Mouse (Mus musculus): ENCODE data around the gene Cdc37l1. TPM values are rescaled to one million over a fixed set of nuclear protein-coding genes. Genes with fewer than 3 reads are reported as not detected.
A peak's percentile ranks its signal among the peaks of the same experiment; 100 is the strongest.

The Cdc37l1 gene
- 55.4 and 57.7 TPM in 2 replicates for polyA plus RNA-seq (2016; fragmentation: Nextera tagmentation; extraction: Ambion mirVana)

DNA sequence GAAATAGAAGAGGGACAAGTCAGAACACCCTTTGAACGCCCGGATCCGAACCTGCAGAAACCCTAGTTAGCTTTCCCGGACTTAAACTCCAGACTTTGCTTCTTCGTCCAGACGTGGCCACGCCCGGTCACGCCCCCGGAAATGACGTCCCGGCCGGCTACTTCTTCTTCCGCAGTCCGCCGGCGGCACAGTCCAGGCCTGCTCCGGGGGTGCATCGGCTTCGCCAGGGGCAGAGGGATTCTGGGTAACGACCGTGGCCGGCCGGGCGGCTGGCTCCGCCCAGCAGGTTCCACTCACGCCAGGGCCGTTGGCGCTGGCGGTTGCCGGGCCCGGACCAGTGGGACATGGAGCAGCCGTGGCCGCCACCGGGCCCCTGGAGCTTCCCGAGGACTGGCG is at the start of gene Cdc37l1:
TSS of gene Cdc37l1 (plus strand) at position 159 of the 396 bp plus-strand sequence.
- WGBS: under 1% methylated on average over 37 of the region's 37 CpGs
- Histone ChIP-seq H3K9ac (peak within 1 kb of the TSS; percentile 88), H3K27me3 (replicated peaks) (no peaks in the 10 kb centered on the region), H3K36me3 (peaks cover 11% of the 10 kb centered on the region), H3K4me3 (peak within 1 kb of the TSS; percentile 90), H3K9me3 (no peaks in the 10 kb centered on the region), H3K27ac (peak within 1 kb of the TSS; percentile 75), H3K4me2 (replicated peaks) (peak within 1 kb of the TSS; percentile 77), H3K4me1 (peaks cover 7% of the 10 kb centered on the region)
- peak; percentile 98 for ATAC-seq (ENCODE audit: low FRiP score, low read depth)

GRCm38 (mm10) chr19:28941271-28941670 is 48.9 kb upstream of the Cdc37l1 start:
- no peak overlapping the region for H3K4me3 ChIP-seq
- no peak overlapping the region for H3K4me2 ChIP-seq (replicated peaks)
- H3K27me3 ChIP-seq (replicated peaks): no peaks in the 10 kb centered on the region
- H3K9me3 ChIP-seq: no peaks in the 10 kb centered on the region
- no peaks in the 10 kb centered on the region for H3K36me3 ChIP-seq
- H3K4me1 ChIP-seq: no peaks in the 10 kb centered on the region
- H3K9ac ChIP-seq: no peak overlapping the region
- no peak for ATAC-seq (ENCODE audit: low FRiP score, low read depth)
- 79% methylated on average over 4 of the region's 4 CpGs for WGBS
- H3K27ac ChIP-seq: no peak overlapping the region

- H3K4me3 ChIP-seq: no peak overlapping the region
- H3K36me3 ChIP-seq: no peaks in the 10 kb centered on the region
- no peak overlapping the region for H3K4me2 ChIP-seq (replicated peaks)
- no peak overlapping the region for H3K27ac ChIP-seq
- no peak overlapping the region for H3K9ac ChIP-seq
- no peak for ATAC-seq (ENCODE audit: low FRiP score, low read depth)
- H3K27me3 ChIP-seq (replicated peaks): no peaks in the 10 kb centered on the region
- no peaks in the 10 kb centered on the region for H3K4me1 ChIP-seq
- no peaks in the 10 kb centered on the region for H3K9me3 ChIP-seq
- 72% methylated on average over 4 of the region's 4 CpGs for WGBS
These were observed 43.4 kb upstream of the Cdc37l1 start for GRCm38 (mm10) chr19:28946782-28947181.

DNA sequence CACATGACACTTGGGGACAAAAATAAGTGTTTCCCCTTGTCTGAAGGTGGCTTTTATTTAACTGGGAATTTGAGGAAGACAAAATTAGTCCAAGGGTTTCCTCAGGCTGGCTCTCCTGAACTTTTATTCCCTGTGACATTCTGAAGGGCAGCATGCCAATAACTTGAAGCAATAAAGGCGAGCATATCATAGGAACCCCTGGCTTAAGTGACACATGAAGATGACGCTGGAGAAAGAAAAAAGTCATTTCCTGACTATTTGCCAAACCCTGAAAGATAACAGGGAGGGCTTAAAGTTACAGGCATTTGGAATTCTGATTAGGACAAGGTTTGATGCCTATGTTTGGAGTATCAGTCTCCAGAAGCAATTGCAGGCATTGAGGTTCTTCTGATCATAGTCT is 42.8 kb upstream of the Cdc37l1 start:
- Histone ChIP-seq H3K4me2 (replicated peaks) (no peak overlapping the region), H3K9ac (no peak overlapping the region), H3K4me1 (no peaks in the 10 kb centered on the region), H3K27me3 (replicated peaks) (no peaks in the 10 kb centered on the region), H3K27ac (no peak overlapping the region), H3K9me3 (no peaks in the 10 kb centered on the region), H3K4me3 (no peak overlapping the region), H3K36me3 (no peaks in the 10 kb centered on the region)
- 78% methylated on average over 2 of the region's 2 CpGs for WGBS
- ATAC-seq (ENCODE audit: low FRiP score, low read depth): no peak

DNA sequence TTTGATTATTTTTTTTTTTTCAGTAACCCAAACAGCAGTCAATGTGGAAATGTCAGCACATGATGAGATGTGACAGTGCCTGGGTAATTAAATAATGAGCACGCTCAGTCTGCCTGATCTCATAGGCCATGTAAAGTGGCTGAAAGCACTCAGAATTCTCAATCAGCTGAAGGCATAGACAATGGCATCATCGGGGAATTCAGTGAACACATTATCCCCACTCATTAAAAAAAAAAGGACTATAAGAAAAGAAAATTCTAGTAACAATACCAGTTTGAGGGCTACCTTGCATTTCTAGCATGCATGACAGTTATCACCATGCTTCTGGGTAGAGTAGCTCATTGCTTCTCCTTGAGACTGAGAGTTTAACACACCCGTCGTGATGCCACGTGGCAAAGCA is 38.9 kb upstream of the Cdc37l1 start:
- Histone ChIP-seq H3K36me3 (no peaks in the 10 kb centered on the region), H3K4me3 (no peak overlapping the region), H3K27me3 (replicated peaks) (no peaks in the 10 kb centered on the region), H3K9me3 (no peaks in the 10 kb centered on the region), H3K4me1 (no peaks in the 10 kb centered on the region), H3K27ac (no peak overlapping the region), H3K9ac (no peak overlapping the region), H3K4me2 (replicated peaks) (no peak overlapping the region)
- WGBS: 81% methylated on average over 5 of the region's 5 CpGs
- no peak for ATAC-seq (ENCODE audit: low FRiP score, low read depth)

DNA sequence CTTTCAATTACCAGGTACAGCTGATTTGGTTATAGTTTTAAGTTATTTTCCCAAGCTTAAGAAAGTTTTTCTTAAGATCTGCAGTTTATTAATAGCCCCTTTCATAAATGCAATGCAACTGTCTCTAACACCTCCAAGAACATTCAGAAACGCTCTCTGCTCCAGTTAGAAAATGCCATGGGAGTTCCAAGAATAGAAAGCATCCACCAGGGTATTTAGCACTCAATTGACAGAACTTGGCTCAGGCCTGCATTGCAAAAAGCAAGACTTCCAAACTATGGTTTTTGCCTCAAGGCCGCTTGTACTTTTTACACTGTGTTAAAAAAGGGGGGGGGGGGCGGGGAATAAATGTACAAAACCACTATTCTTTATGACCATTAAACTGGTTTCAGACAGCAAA is 27.0 kb upstream of the Cdc37l1 start:
- Histone ChIP-seq H3K27me3 (replicated peaks) (no peaks in the 10 kb centered on the region; the same call in 1 of the 2 replicates), H3K9ac (0 out of 2 replicates have a peak overlapping the region, but pooled peaks have one; percentile 88), H3K27ac (no peak overlapping the region), H3K4me2 (replicated peaks) (peak overlapping the region; percentile 89), H3K4me3 (no peak overlapping the region), H3K4me1 (peaks cover 11% of the 10 kb centered on the region), H3K9me3 (no peaks in the 10 kb centered on the region), H3K36me3 (no peaks in the 10 kb centered on the region)
- WGBS: 58% methylated on average over 3 of the region's 3 CpGs
- no peak for ATAC-seq (ENCODE audit: low FRiP score, low read depth)

DNA sequence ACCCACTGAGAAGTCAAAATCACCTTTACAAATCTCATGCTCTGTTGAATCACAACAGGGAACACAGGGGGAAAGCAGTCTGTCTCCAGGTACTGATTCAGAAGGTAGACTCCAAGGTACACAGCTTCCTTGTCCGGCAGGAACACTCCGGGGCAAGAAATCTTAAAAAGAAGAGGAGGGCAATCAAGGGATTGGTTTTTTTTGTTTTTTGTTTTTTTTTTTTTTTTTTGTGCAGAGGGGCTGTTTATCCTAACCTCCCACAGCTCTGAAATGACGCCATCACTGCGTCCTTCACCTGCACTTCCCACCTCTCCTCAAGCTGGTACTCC is 26.7 kb upstream of the Cdc37l1 start:
- WGBS: 6% methylated on average over 4 of the region's 4 CpGs
- Histone ChIP-seq H3K4me1 (peaks cover 11% of the 10 kb centered on the region), H3K27ac (no peak overlapping the region), H3K4me2 (replicated peaks) (peak overlapping the region; percentile 89), H3K36me3 (no peaks in the 10 kb centered on the region), H3K4me3 (peak overlapping the region; percentile 85), H3K9me3 (no peaks in the 10 kb centered on the region), H3K9ac (peak overlapping the region; percentile 88), H3K27me3 (replicated peaks) (no peaks in the 10 kb centered on the region; the same call in 1 of the 2 replicates)
- ATAC-seq (ENCODE audit: low FRiP score, low read depth): no peak

DNA sequence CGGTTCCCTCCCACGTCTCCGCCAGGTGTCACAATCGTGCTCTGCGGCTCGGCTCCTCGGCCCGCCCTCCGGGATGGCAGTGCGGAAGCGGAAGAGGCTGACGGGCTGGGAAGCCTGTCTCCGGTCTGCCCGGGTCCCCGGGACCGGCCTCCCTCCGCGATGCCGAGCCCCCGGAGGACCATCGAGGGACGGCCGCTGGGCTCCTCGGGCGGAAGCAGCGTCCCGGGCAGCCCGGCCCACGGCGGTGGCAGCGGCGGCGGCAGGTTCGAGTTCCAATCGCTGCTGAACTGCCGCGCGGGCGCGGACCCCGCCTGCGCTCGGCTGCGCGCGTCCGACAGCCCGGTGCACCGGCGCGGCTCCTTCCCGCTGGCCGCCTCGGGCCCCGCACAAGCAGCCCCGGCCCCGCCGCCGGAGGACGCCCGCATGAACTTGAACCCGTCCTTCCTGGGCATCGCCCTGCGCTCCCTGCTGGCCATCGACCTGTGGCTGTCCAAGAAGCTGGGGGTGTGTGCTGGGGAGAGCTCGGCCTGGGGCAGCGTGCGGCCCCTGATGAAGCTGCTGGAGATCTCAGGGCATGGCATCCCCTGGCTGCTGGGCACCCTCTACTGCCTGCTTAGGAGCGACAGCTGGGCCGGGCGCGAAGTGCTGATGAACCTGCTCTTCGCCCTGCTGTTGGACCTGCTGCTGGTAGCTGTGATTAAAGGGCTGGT is 26.2 kb upstream of the Cdc37l1 start, which contains the start of gene Plpp6:
TSS of gene Plpp6 (plus strand) at position 112 of the 710 bp plus-strand sequence.
- H3K36me3 ChIP-seq: no peaks in the 10 kb centered on the region
- under 1% methylated on average over 73 of the region's 73 CpGs for WGBS
- H3K27me3 ChIP-seq (replicated peaks): no peaks in the 10 kb centered on the region; the same call in 1 of the 2 replicates
- peak within 1 kb of the TSS; percentile 88 for H3K9ac ChIP-seq
- ATAC-seq (ENCODE audit: low FRiP score, low read depth): peak; percentile 89
- H3K9me3 ChIP-seq: no peaks in the 10 kb centered on the region
- H3K4me3 ChIP-seq: peak within 1 kb of the TSS; percentile 85
- peak within 1 kb of the TSS; percentile 50 for H3K27ac ChIP-seq
- peak within 1 kb of the TSS; percentile 89 for H3K4me2 ChIP-seq (replicated peaks)
- peaks cover 11% of the 10 kb centered on the region for H3K4me1 ChIP-seq

DNA sequence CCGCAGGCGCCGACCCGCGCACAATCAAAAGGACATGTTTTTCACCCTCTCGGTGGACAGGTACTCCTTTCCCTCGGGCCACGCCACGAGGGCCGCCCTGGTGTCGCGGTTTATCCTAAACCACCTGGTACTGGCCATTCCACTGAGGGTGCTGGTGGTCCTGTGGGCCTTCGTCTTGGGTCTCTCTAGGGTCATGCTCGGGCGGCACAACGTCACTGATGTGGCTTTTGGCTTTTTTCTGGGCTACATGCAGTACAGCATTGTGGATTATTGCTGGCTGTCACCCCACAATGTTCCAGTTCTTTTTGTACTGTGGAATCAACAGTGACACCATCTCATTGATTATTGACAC is 25.6 kb upstream of the Cdc37l1 start:
- no peaks in the 10 kb centered on the region for H3K9me3 ChIP-seq
- ATAC-seq (ENCODE audit: low FRiP score, low read depth): 0 out of 2 replicates have a peak, but pooled peaks have one; percentile 29
- peaks cover 11% of the 10 kb centered on the region for H3K4me1 ChIP-seq
- no peak overlapping the region for H3K27ac ChIP-seq
- WGBS: 5% methylated on average over 16 of the region's 16 CpGs
- H3K4me3 ChIP-seq: peak overlapping the region; percentile 85
- H3K4me2 ChIP-seq (replicated peaks): peak overlapping the region; percentile 89
- H3K27me3 ChIP-seq (replicated peaks): no peaks in the 10 kb centered on the region; the same call in 1 of the 2 replicates
- H3K9ac ChIP-seq: peak overlapping the region; percentile 88
- H3K36me3 ChIP-seq: no peaks in the 10 kb centered on the region

DNA sequence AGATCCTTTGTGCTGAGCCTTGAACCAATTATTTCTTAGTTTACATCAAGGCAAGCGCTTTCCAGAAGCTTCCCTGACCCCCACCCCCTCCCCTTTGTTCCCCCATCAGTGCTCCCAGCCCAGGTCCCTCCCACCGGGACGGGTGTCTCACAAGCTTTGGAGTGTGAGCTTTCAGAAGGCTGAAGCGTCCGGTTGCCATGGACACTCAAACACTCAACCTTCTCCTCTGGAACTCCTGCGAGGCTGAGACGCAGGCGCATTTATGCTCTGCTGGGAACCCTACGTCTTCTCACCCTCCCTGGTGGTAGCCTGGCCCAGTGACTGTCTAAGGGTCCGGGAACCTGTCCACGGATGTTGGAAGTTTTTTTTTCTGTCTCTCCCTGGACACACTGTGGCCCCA is 22.5 kb upstream of the Cdc37l1 start, which contains the start of gene 4430402I18Rik:
TSS of gene 4430402I18Rik (minus strand) at position 149 of the 400 bp plus-strand sequence.
- no peak for ATAC-seq (ENCODE audit: low FRiP score, low read depth)
- H3K36me3 ChIP-seq: no peaks in the 10 kb centered on the region
- H3K4me2 ChIP-seq (replicated peaks): peak within 1 kb of the TSS; percentile 37
- no peaks in the 10 kb centered on the region for H3K9me3 ChIP-seq
- no peaks in the 10 kb centered on the region; the same call in 1 of the 2 replicates for H3K27me3 ChIP-seq (replicated peaks)
- no peak within 1 kb of the TSS for H3K27ac ChIP-seq
- 9% methylated on average over 11 of the region's 11 CpGs for WGBS
- H3K9ac ChIP-seq: no peak within 1 kb of the TSS
- peaks cover 11% of the 10 kb centered on the region for H3K4me1 ChIP-seq
- no peak within 1 kb of the TSS for H3K4me3 ChIP-seq

GRCm38 (mm10) chr19:28968178-28968577 is 22.0 kb upstream of the Cdc37l1 start:
- Histone ChIP-seq H3K4me1 (peaks cover 11% of the 10 kb centered on the region), H3K27me3 (replicated peaks) (no peaks in the 10 kb centered on the region; the same call in 1 of the 2 replicates), H3K4me3 (no peak overlapping the region), H3K4me2 (replicated peaks) (no peak overlapping the region), H3K9me3 (no peaks in the 10 kb centered on the region), H3K9ac (no peak overlapping the region), H3K36me3 (no peaks in the 10 kb centered on the region), H3K27ac (no peak overlapping the region)
- ATAC-seq (ENCODE audit: low FRiP score, low read depth): no peak
- whole genome bisulfite sequencing: 76% methylated on average over 4 of the region's 4 CpGs

DNA sequence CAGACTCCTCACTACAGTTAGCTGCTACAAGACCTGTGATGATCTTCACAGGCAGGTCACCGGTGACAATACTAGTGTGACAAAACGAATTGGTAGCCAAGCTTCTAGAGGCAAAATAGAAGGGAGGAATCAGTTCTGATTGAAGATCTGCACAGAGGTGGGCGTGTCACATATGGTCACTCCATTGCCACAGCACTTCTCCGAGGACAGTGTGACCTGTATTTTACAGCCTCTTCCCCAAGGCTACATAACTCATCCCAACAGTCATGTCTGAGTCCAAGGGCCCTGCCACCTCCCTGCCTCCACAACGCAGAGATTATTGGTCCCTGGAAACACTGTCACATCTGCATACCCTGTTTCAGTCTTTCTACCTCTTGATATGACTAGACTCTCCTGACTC is 20.9 kb upstream of the Cdc37l1 start:
- 78% methylated on average over 5 of the region's 5 CpGs for WGBS

DNA sequence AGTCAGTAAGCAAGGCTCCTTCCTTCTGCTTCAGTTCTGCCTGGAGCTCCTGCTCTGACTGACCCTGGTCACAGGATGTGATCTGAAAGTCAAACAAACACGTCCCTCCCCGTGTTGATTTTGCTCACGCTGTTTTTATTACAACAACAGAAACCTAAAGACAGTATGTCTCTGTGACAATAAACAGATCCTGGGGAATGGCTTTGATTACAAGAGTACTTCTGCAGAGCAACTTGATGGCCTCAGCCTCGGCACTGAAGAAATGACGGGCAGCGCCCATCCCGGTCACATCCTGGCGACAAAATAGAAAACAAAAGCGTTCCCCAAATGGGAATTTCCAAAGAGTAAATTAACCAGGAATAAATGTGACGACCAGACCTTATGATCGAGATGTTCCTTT is 19.9 kb upstream of the Cdc37l1 start:
- 75% methylated on average over 11 of the region's 11 CpGs for WGBS

More for the DNA sequence above, 20.9 kb upstream of the Cdc37l1 start:
- Histone ChIP-seq H3K27me3 (replicated peaks) (no peaks in the 10 kb centered on the region; the same call in 1 of the 2 replicates), H3K27ac (no peak overlapping the region), H3K9ac (no peak overlapping the region), H3K4me1 (peaks cover 11% of the 10 kb centered on the region), H3K9me3 (no peaks in the 10 kb centered on the region), H3K4me3 (no peak overlapping the region), H3K36me3 (no peaks in the 10 kb centered on the region), H3K4me2 (replicated peaks) (no peak overlapping the region)
- ATAC-seq (ENCODE audit: low FRiP score, low read depth): no peak

More for the DNA sequence above, 19.9 kb upstream of the Cdc37l1 start:
- no peaks in the 10 kb centered on the region for H3K36me3 ChIP-seq
- no peak overlapping the region for H3K27ac ChIP-seq
- H3K27me3 ChIP-seq (replicated peaks): no peaks in the 10 kb centered on the region; the same call in 1 of the 2 replicates
- ATAC-seq (ENCODE audit: low FRiP score, low read depth): no peak
- no peak overlapping the region for H3K9ac ChIP-seq
- no peaks in the 10 kb centered on the region for H3K9me3 ChIP-seq
- no peak overlapping the region for H3K4me3 ChIP-seq
- H3K4me1 ChIP-seq: peaks cover 6% of the 10 kb centered on the region; the same call in 1 of the 2 replicates
- no peak overlapping the region for H3K4me2 ChIP-seq (replicated peaks)

Data from neural tube, embryonic 12.5 days (tissue).